9 mouse cellular contexts compared by ENCODE assay signal in the genomic region with DNA sequence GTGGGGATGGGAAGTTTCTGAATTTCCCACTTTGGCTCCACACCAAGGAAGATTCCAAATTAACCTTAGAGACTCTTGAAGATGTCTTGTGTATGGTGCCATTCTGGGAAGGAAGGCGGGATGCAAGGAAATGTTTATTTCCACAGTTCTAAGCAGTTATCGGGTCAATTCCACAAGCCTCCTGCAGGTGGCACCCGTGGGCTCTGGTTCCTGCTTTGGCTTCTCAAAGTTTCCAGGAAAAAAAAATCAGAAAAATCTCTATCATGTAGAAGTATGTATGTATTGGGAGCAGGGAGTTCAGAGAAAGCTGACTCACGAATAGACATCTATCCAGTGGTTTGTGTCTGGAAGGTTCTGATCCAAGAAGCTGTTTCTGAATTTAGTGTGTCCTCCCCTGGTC. TPM values are rescaled to one million over a fixed set of nuclear protein-coding genes. Genes with fewer than 3 reads are reported as not detected.
DNase-seq lines count a peak whose midpoint lies in the region; ATAC-seq and TF ChIP-seq lines count a peak whose summit lies in the region.
"Had no signal": no experiment of that assay in that cellular context is flagged by ENCODE, and none has a peak within 500 bp of the region (broad histone marks: within the 10 kb centered on the region; RNA-seq: fewer than 3 reads in every experiment).

No protein-coding gene starts in this region.

- under 1% methylated on average over 4 of the region's 4 CpGs for WGBS in forebrain, embryonic 11.5 days
- 3% methylated on average over 4 of the region's 4 CpGs for WGBS in forebrain, embryonic 12.5 days
- WGBS in midbrain, postnatal 0 days, result 2% methylated on average over 4 of the region's 4 CpGs

- peaks cover 76% of the 10 kb centered on the region for H3K27me3 ChIP-seq in forebrain, embryonic 11.5 days (ENCODE audit: control insufficient read depth, insufficient read depth, low read length)
- H3K27me3 ChIP-seq in forebrain, embryonic 12.5 days, result peaks cover 98% of the 10 kb centered on the region
- H3K27me3 ChIP-seq in MEL (ENCODE audit: control insufficient read depth in 1 of 2, insufficient read depth in 2 of 2, low read length in 2 of 2), result no peaks in the 10 kb centered on the region
- peaks cover 78% of the 10 kb centered on the region for H3K27me3 ChIP-seq in midbrain, postnatal 0 days (ENCODE audit: insufficient read depth, low read length)

- H3K4me2 ChIP-seq in forebrain, embryonic 11.5 days (ENCODE audit: low read depth, low read length, severe bottlenecking), result no peak overlapping the region
- H3K4me2 ChIP-seq in forebrain, embryonic 12.5 days, result no peak overlapping the region
- no peak overlapping the region for H3K4me2 ChIP-seq in midbrain, postnatal 0 days (ENCODE audit: low read depth, low read length, poor library complexity, severe bottlenecking)
- H3K4me2 ChIP-seq: neural tube, embryonic 13.5 days had no signal

- H3K27ac ChIP-seq in forebrain, embryonic 11.5 days (ENCODE audit: low read depth, low read length), result no peak overlapping the region
- no peak overlapping the region for H3K27ac ChIP-seq in forebrain, embryonic 12.5 days
- H3K27ac ChIP-seq in MEL (ENCODE audit: control insufficient read depth, low read depth, low read length), result no peak overlapping the region
- no peak overlapping the region for H3K27ac ChIP-seq in midbrain, postnatal 0 days (ENCODE audit: low read depth, low read length)
- H3K27ac ChIP-seq: neural tube, embryonic 13.5 days had no signal

- DNase-seq in forebrain, embryonic 11.5 days (ENCODE audit: low spot score), result peak; percentile 76
- DNase-seq in left cerebral cortex, postnatal 14 days (ENCODE audit: low spot score in 2 of 2), result peak; percentile 48 to 56
- no peak for DNase-seq in left cerebral cortex, adult 8-10 months (ENCODE audit: low spot score in 2 of 2)
- DNase-seq in MEL (ENCODE audit: low read depth, low spot score), result peak; percentile 6
- peak; percentile 32 for DNase-seq in embryo, embryonic 9.5 days (ENCODE audit: extremely low spot score)
- peak; percentile 70 for DNase-seq in midbrain, postnatal 0 days (ENCODE audit: low spot score)
- no peak for DNase-seq in thymus, postnatal 25 days

- TF ChIP-seq RAD21 in MEL (IDR thresholded peaks at IDR 0.05; ENCODE audit: low read depth, low read length), result peak; percentile 12

- H3K9me3 ChIP-seq in forebrain, embryonic 11.5 days (ENCODE audit: control insufficient read depth, low read length), result no peaks in the 10 kb centered on the region
- H3K9me3 ChIP-seq in forebrain, embryonic 12.5 days, result no peaks in the 10 kb centered on the region
- no peaks in the 10 kb centered on the region for H3K9me3 ChIP-seq in MEL (replicated peaks; ENCODE audit: insufficient read depth, low read length)
- no peaks in the 10 kb centered on the region for H3K9me3 ChIP-seq in midbrain, postnatal 0 days (ENCODE audit: low read length)
- H3K9me3 ChIP-seq: neural tube, embryonic 13.5 days had no signal

- no peaks in the 10 kb centered on the region for H3K4me1 ChIP-seq in forebrain, embryonic 11.5 days (replicated peaks; ENCODE audit: control insufficient read depth, insufficient read depth, low read length)
- H3K4me1 ChIP-seq in forebrain, embryonic 12.5 days, result no peaks in the 10 kb centered on the region
- no peaks in the 10 kb centered on the region for H3K4me1 ChIP-seq in MEL (ENCODE audit: control insufficient read depth in 1 of 2, insufficient read depth in 2 of 2, low read length in 2 of 2)
- H3K4me1 ChIP-seq in midbrain, postnatal 0 days (ENCODE audit: insufficient read depth, low read length), result no peaks in the 10 kb centered on the region
- H3K4me1 ChIP-seq: neural tube, embryonic 13.5 days had no signal

- intact Hi-C loops in left cerebral cortex, postnatal 14 days (cut with DNase I), result loop anchor here (2.0 kb wide), 1 partner anchor 131 kb away; no protein-coding TSS in a partner anchor

- peak; percentile 30 to 43 (median 41) for TF ChIP-seq CTCF in MEL (IDR thresholded peaks at IDR 0.05 in 2 of 3, conservative IDR thresholded peaks at IDR 0.05 in 1 of 3; ENCODE audit: control insufficient read depth in 1 of 3, insufficient read depth in 1 of 3, low read depth in 2 of 3, low read length in 3 of 3, poor library complexity in 1 of 3, severe bottlenecking in 1 of 3)
- peak; percentile 90 for TF ChIP-seq CTCF in midbrain, postnatal 0 days (IDR thresholded peaks at IDR 0.05)

- no peak for TF ChIP-seq EP300 in MEL (IDR thresholded peaks at IDR 0.05; ENCODE audit: low read depth in 1 of 2, low read length in 2 of 2)

- no peak for TF ChIP-seq POLR2A in MEL (IDR thresholded peaks at IDR 0.05; ENCODE audit: control insufficient read depth in 1 of 2, insufficient read depth in 1 of 2, low read depth in 1 of 2, low read length in 2 of 2, poor library complexity in 1 of 2)

- no peak overlapping the region for H3K9ac ChIP-seq in forebrain, embryonic 11.5 days (ENCODE audit: low read length)
- no peak overlapping the region for H3K9ac ChIP-seq in forebrain, embryonic 12.5 days
- no peak overlapping the region for H3K9ac ChIP-seq in MEL (ENCODE audit: control insufficient read depth, low read depth, low read length, poor library complexity, severe bottlenecking)
- no peak overlapping the region for H3K9ac ChIP-seq in midbrain, postnatal 0 days (replicated peaks; ENCODE audit: low read length, poor library complexity, severe bottlenecking)
- H3K9ac ChIP-seq: neural tube, embryonic 13.5 days had no signal

- no peak overlapping the region for H3K4me3 ChIP-seq in forebrain, embryonic 11.5 days (ENCODE audit: low read depth, low read length)
- H3K4me3 ChIP-seq in forebrain, embryonic 12.5 days (replicated peaks), result no peak overlapping the region
- no peak overlapping the region for H3K4me3 ChIP-seq in MEL (ENCODE audit: control insufficient read depth in 1 of 2, insufficient read depth in 1 of 2, low read depth in 2 of 2, low read length in 2 of 2)
- H3K4me3 ChIP-seq in midbrain, postnatal 0 days (ENCODE audit: low read depth, low read length), result no peak overlapping the region
- H3K4me3 ChIP-seq: neural tube, embryonic 13.5 days had no signal

- no peaks in the 10 kb centered on the region for H3K79me2 ChIP-seq in MEL (ENCODE audit: control insufficient read depth, insufficient read depth, low read length, poor library complexity)

- no peaks in the 10 kb centered on the region for H3K36me3 ChIP-seq in forebrain, embryonic 11.5 days (ENCODE audit: control insufficient read depth, insufficient read depth, low read length)
- no peaks in the 10 kb centered on the region for H3K36me3 ChIP-seq in forebrain, embryonic 12.5 days (replicated peaks)
- H3K36me3 ChIP-seq in MEL (ENCODE audit: control insufficient read depth in 1 of 2, insufficient read depth in 2 of 2, low read length in 2 of 2), result no peaks in the 10 kb centered on the region
- no peaks in the 10 kb centered on the region for H3K36me3 ChIP-seq in midbrain, postnatal 0 days (ENCODE audit: insufficient read depth, low read length)
- H3K36me3 ChIP-seq: neural tube, embryonic 13.5 days had no signal

- ATAC-seq in forebrain, embryonic 11.5 days (replicated peaks; ENCODE audit: low FRiP score), result no peak
- ATAC-seq in forebrain, embryonic 12.5 days (ENCODE audit: low FRiP score), result no peak
- ATAC-seq in midbrain, postnatal 0 days (ENCODE audit: low FRiP score), result no peak

TF ChIP-seq in MEL, 35 proteins besides CTCF, POLR2A, EP300 and RAD21:
- no peak for TF ChIP-seq POLR2AphosphoS5 (IDR thresholded peaks at IDR 0.05; ENCODE audit: borderline replicate concordance, low read depth, low read length)
- TF ChIP-seq ZNF384 (IDR thresholded peaks at IDR 0.05; ENCODE audit: low read depth, low read length), result no peak
- TF ChIP-seq USF1 (IDR thresholded peaks at IDR 0.05; ENCODE audit: low read depth, low read length), result no peak
- no peak for TF ChIP-seq TBP (IDR thresholded peaks at IDR 0.05; ENCODE audit: low read depth, low read length)
- TF ChIP-seq JUND (IDR thresholded peaks at IDR 0.05; ENCODE audit: low read depth, low read length), result no peak
- TF ChIP-seq MYB (IDR thresholded peaks at IDR 0.05; ENCODE audit: low read depth, low read length), result no peak
- TF ChIP-seq SMC3 (IDR thresholded peaks at IDR 0.05; ENCODE audit: low read depth, low read length), result no peak
- TF ChIP-seq ZKSCAN1 (IDR thresholded peaks at IDR 0.05; ENCODE audit: low read depth, low read length), result no peak
- no peak for TF ChIP-seq RCOR1 (IDR thresholded peaks at IDR 0.05; ENCODE audit: low read depth, low read length)
- TF ChIP-seq GABPA (IDR thresholded peaks at IDR 0.05; ENCODE audit: low read depth, low read length), result no peak
- TF ChIP-seq UBTF (IDR thresholded peaks at IDR 0.05; ENCODE audit: borderline replicate concordance, insufficient read depth, low read depth, low read length), result no peak
- no peak for TF ChIP-seq CHD1 (IDR thresholded peaks at IDR 0.05; ENCODE audit: low read depth, low read length)
- no peak for TF ChIP-seq SIN3A (IDR thresholded peaks at IDR 0.05; ENCODE audit: low read length)
- no peak for TF ChIP-seq ZMIZ1 (IDR thresholded peaks at IDR 0.05; ENCODE audit: low read depth, low read length)
- TF ChIP-seq MXI1 (IDR thresholded peaks at IDR 0.05; ENCODE audit: low read depth, low read length), result no peak
- TF ChIP-seq CHD2 (IDR thresholded peaks at IDR 0.05; ENCODE audit: low read length), result no peak
TF ChIP-seq in MEL: peak in this region for 0.

RNA-seq across cellular contexts. Expression of a gene that starts 9.1 kb away (rescaled TPM):
- 0.44 and 0.55 TPM in 2 replicates for polyA plus RNA-seq in forebrain, embryonic 11.5 days (2014; fragmentation: Nextera tagmentation; extraction: Ambion mirVana)
- polyA plus RNA-seq in forebrain, embryonic 12.5 days (2016; fragmentation: Nextera tagmentation; extraction: Ambion mirVana), result 0.51 and 0.86 TPM in 2 replicates
- not detected for total RNA-seq in left cerebral cortex, postnatal 14 days (2021)
- total RNA-seq in left cerebral cortex, adult 8-10 months (2022), result not detected
- not detected in 2 replicates for total RNA-seq in MEL (2012; rRNA removed)
- polyA plus RNA-seq in MEL (2012; ENCODE audit: insufficient read depth in 1 of 2, insufficient read length in 2 of 2, low read depth in 1 of 2, low replicate concordance in 2 of 2, missing spikeins in 1 of 2), result not detected
- total RNA-seq in midbrain, postnatal 0 days (2014; rRNA removed), result not detected in 2 replicates
- polyA plus RNA-seq in midbrain, postnatal 0 days (2015; fragmentation: Nextera tagmentation; extraction: Ambion mirVana), result not detected in 2 replicates

Comparison
In these comparisons a context has a peak if more than half of its experiments do, and no peak if none do; other contexts are left out.
1. DNase-seq: peak in forebrain, embryonic 11.5 days (single experiment), left cerebral cortex, postnatal 14 days (2 of 2), MEL (single experiment), embryo, embryonic 9.5 days (single experiment) and midbrain, postnatal 0 days (single experiment); none in left cerebral cortex, adult 8-10 months (0 of 2) and thymus, postnatal 25 days (single experiment).